Mouse (Mus musculus): Measurements from ENCODE around the gene Ppp4r4.
"Not testable (repeated sequence)": the region's sequence is repeated elsewhere in the genome, so short reads cannot be mapped to it uniquely, and the experiment has no call there.

Ppp4r4 gene

GRCm38 (mm10) chr12:103540429-103540828, 8.3 kb downstream of the Ppp4r4 start:
- no peak for DNase-seq (ENCODE audit: low spot score)

GRCm38 (mm10) chr12:103543351-103543750, 11.3 kb downstream of the Ppp4r4 start:
- DNase-seq (ENCODE audit: low spot score): no peak

DNA sequence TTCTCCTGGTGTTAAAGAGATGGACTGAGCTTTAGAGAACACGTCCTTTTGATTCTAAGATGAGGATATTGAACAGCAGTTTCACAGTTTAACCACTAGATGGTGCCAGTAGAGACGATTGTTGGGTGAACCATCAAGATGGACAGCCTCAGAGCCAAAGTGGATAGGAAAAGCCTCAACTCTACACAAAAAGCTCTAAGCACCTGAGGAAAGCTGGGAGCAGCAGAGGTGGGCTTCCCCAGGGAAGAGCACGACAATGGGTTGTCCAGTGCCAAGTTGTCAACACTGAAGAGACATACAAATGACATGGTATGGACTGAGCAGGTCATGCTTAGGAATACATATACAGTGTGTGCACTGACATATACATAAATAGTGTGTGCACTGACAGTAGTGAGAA, 12.1 kb downstream of the Ppp4r4 start:
- DNase-seq (ENCODE audit: low spot score): peak; percentile 17

DNA sequence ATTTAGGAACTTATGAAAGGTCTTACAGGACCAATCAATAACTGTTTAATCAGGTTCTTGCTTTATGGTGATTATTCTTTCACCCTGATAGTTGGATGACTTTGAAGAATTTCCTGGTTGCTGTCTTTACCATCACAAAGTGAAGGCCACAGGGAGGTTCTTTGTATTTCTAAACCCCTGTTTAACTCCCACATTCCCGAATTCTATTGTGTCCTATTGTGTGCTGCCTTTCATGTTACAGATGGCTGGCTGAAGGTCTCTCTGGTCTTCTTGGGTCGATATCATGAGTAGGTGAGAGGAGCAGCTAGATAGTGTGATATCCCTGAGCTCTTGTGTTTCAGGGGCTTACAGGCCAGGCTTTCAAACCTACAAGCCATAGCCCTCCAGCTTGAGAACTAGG, 15.4 kb downstream of the Ppp4r4 start:
- DNase-seq (ENCODE audit: low spot score): no peak

GRCm38 (mm10) chr12:103548526-103548925, 16.4 kb downstream of the Ppp4r4 start:
- no peak for DNase-seq (ENCODE audit: low spot score)

DNA sequence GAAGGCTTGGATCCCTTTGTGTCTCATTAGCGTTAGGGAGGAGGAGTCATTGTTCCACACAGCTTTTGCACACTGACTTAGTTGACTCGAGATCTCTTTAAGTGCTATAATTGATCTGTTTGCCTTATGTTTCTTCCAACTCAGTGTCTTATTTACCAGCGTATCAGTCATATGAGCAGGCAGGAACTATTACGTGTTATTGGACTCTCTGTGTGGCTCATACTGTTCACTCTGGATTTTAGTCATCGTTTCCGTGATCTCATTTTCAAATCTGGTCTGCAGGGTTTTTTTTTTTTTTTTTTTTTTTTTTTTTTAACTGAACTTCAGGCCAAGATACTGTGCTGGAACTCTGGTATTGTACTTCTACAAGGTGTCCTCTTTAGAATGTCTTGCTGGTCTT, 18.0 kb downstream of the Ppp4r4 start:
- DNase-seq (ENCODE audit: low spot score): no peak

DNA sequence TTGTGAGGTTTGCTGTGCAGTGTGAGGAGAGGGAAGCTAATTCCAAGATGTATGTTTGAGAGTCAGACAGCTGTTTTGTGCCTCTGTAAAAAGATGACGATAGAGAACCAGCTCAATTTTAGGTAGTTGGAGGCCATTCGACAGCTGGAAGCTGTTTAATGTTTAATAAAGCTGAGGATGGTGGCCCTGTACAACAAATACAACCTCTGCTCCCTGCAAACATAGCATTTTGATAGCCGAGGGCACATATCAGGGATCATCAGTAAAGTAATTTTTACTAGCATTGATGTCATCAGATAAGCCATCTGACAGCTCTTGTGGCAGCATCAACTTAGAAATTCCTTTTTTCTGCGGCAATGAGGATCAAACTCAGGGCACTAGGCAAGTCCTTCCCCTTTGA, 19.3 kb downstream of the Ppp4r4 start:
- DNase-seq (ENCODE audit: low spot score): no peak

- DNase-seq (ENCODE audit: low spot score): no peak
Measured at GRCm38 (mm10) chr12:103552506-103552905, 20.4 kb downstream of the Ppp4r4 start.

DNA sequence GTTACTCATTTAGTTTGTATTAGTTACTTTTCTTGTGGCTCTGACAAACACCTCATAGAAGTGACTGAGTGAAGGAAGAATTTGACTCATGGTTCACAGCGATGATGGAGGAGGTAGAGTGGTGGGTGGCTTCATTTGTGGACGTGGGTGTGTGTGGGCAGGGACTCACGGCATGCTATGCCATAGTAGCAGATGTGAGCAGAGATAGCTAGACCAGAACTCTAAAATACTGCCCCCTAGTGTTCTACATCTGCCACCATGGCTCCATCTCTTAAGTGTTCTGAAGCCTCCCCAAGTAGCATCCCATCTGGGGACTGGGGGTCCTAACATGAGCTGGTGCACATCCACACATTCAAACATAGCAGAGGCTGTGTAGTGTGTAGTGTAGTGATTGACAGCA, 21.4 kb downstream of the Ppp4r4 start:
- DNase-seq (ENCODE audit: low spot score): no peak

DNA sequence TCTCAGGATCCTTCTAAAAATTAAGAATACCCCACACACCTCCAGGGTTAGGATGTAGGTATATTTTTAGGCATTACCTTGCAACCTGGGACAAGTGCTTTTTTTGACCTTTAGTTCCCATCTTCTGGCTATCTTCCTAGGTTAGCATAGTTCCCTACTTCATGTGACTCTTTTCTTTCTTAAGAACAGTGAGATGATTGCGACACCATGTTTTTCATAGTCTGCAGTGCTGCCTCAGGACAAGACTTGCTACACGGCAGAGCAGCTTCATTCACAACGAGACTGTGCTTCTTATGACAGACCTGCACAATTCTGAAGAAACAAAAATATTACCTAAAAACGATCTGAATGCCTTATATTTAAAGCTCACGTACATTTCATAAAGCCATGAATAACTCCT, 24.8 kb downstream of the Ppp4r4 start:
- DNase-seq (ENCODE audit: low spot score): no peak

DNA sequence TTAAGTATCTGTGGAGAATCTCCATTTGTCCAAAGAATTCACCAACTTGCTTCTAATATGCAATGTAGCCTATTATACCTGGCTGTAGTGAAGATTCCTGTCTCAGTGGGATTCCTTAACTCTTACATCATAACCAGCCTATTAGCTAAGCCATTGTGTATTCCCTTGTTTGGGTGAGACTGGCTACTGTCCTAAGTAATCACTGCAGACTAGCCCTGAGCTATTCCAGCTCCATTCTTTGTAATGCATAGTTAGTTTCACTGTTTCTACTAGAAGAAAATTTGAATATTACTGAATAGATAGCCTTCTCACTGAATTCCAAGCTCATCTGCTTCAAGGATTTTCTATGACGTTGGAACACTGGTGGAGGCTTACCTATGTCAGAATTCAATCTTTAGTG, 32.6 kb downstream of the Ppp4r4 start:
- no peak for DNase-seq (ENCODE audit: low spot score)

- no peak for DNase-seq (ENCODE audit: low spot score)
Measured at GRCm38 (mm10) chr12:103565151-103565550, 33.1 kb downstream of the Ppp4r4 start.

DNA sequence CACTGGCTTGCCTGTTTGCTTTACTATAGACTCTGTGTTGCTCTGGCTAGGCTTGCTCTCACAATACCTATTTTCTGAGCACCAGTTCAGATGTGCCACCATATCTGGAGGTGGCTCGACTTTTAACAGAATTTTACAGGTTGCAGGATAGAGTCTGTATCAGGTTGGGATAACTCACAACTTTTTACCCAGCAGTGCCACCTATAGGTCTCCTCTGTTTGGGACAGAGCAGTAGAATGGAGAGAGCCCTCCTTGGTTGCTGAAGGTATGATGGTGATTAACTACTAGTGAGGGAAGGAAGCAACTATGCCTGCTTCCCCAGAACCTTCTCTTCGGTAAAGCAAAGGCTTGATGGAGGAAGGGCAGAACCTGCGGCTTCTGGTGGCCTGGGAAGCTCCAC, 35.0 kb downstream of the Ppp4r4 start:
- DNase-seq (ENCODE audit: low spot score): no peak

- no peak for DNase-seq (ENCODE audit: low spot score)
Measured at GRCm38 (mm10) chr12:103569690-103570089, 37.6 kb downstream of the Ppp4r4 start.

DNA sequence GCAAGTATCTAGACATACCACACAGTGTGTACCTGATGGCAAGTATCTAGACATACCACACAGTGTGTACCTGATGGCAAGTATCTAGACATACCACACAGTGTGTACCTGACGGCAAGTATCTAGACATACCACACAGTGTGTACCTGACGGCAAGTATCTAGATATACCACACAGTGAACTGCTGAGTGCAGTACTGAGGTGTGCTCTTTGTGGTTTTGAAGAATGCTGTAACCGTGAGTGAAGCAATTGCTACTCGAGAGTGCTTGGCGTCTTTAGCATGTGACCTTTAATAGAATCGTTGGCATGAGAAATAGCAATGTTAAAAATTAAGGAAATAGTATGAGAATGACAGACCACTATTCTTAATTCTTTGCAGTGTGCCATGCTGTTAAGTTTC, 46.1 kb downstream of the Ppp4r4 start:
- not testable (repeated sequence) for DNase-seq (ENCODE audit: low spot score)

GRCm38 (mm10) chr12:103583771-103584170, 51.7 kb downstream of the Ppp4r4 start:
- DNase-seq (ENCODE audit: low spot score): no peak

DNA sequence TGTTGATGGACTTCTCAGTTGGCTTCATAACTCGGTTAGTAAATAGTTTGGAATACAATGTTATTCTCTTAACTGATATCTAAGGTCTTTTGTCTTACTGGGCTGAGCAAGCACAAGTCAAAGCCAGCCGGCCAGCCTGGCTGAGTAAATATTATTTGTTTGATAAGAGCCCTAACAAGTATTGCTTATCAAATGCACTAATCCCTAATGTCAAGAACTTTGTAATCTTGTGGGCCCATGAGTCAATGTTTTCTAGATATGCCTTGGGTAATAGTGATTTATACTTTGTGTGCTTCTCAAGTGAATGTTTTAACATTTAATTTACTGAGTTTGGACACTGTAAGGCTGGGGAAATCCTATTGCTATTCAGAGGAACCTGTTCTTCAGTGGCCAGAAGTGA, 66.3 kb downstream of the Ppp4r4 start:
- no peak for DNase-seq (ENCODE audit: low spot score)

DNA sequence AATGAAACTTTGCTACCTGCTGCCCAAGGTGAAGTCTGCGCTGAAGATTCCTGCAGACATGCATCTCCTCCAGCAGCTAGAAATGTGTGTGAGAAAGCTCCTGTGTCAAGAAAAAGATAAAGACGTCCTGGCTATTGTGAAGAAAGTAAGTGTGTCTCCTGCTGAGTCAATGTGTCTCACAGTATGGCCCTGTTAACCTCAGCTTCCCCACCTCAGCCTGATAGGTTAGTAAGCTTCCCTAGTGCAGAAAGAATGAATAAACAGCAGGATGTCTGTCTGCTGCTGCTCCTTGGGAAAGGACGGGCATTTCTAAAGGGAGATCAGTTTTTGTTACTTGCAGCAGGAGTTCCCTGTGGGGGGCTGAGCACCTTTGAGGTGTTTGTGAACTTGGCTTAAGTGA, 68.3 kb downstream of the Ppp4r4 start:
- no peak for DNase-seq (ENCODE audit: low spot score)

- DNase-seq (ENCODE audit: low spot score): no peak
Measured at GRCm38 (mm10) chr12:103601839-103602238, 69.8 kb downstream of the Ppp4r4 start.

DNA sequence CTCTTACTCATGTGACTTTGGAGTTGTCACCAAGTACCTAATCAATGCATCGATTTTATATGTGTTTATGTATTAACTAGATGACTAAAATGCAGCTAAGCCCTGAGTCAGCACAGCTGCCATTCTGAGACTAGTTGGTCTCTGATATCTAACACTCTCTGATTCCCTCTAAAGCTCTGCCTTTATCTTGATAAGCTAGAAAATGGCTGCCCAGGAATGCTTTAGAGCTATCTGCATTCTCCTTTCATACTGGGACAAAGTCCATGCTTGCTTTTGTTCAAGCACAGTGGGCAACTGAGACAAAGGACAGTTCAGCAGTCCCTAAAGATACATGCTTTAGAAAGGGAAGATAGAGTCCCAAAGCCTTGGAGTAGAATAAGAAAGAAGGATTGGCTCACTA, 83.1 kb downstream of the Ppp4r4 start:
- no peak for DNase-seq (ENCODE audit: low spot score)

GRCm38 (mm10) chr12:103615734-103616133, 83.7 kb downstream of the Ppp4r4 start:
- DNase-seq (ENCODE audit: low spot score): no peak

- DNase-seq (ENCODE audit: low spot score): no peak
Measured at GRCm38 (mm10) chr12:103616860-103617261, 84.8 kb downstream of the Ppp4r4 start.

- no peak for DNase-seq (ENCODE audit: low spot score)
Measured at GRCm38 (mm10) chr12:103631203-103631612, 99.1 kb downstream of the Ppp4r4 start, which contains the start of gene Serpina10. Gene Serpina10, minus strand, starts transcription at chr12:103631444.

DNA sequence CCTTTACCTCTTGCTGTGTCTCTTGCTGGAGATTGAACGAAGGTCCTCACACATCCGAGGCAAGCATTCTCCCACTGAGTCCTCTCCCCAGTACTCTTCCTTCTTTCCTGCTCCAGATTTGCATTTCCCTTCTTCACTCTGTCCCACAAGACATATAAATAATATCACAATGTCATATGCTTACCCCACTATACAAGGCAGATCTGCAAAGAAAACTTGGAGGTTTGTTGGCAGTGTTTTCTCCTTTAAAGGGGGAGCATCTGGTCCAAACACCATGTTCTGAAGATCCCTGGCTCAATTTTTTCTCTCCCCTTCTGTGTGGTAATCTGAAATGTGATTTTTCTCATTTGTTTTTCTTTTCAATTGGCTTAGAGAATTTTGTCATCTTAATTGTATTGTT, 102.3 kb downstream of the Ppp4r4 start:
- no peak for DNase-seq (ENCODE audit: low spot score)

DNA sequence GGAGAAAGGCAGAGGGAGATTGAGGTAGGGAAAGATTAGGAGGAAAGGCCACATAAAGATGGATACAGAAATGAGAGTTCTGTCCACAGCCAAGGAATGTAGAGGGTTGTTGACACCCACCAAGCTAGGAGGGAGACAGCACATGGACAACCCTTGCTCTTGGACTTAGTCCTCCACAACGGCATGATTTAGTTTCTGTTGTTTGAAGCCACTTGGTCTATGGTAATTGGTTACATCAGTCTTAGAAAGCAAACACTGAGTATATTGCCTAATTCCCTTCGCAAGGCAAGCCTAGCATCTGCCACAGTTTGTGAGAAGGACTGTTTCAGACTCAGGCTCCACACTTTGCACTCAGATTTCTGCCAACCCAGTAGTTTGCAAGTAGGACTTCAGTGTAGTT, 103.8 kb downstream of the Ppp4r4 start:
- no peak for DNase-seq (ENCODE audit: low spot score)

Data from ovary, postnatal 14 days (tissue).